Mouse (Mus musculus): Measurements from ENCODE around the gene Olfr62.

GRCm38 (mm10) chr4:118693812-118694211, 35.1 kb downstream of the Olfr62 start:
- no peak for TF ChIP-seq CTCF (IDR thresholded peaks at IDR 0.05; ENCODE audit: control insufficient read depth, insufficient read depth, insufficient read length)
- TF ChIP-seq MAX (IDR thresholded peaks at IDR 0.05) = no peak
- no peak for TF ChIP-seq USF1 (IDR thresholded peaks at IDR 0.05; ENCODE audit: low read depth)
- no peak for TF ChIP-seq MYOG (IDR thresholded peaks at IDR 0.05; ENCODE audit: control insufficient read depth, extremely low read depth, insufficient read length)
